Mouse (Mus musculus) testis, adult 2 months (tissue): ENCODE data around the gene H2-DMa. TPM values are rescaled to one million over a fixed set of nuclear protein-coding genes. Genes with fewer than 3 reads are reported as not detected.

ENCODE experiments used
- H3K27ac ChIP-seq: fragments of 200-500 bp; 2 replicates; pipeline ENCODE4 v1.5.1; 2012; ENCODE audit warnings: low read depth, low read length; ENCODE audit not compliant: control insufficient read depth, insufficient read depth
- H3K27me3 ChIP-seq: fragments of 200-500 bp; 2 replicates; pipeline ENCODE4 v1.6.1; 2012; ENCODE audit warnings: mild to moderate bottlenecking, low read length, moderate library complexity; ENCODE audit not compliant: control insufficient read depth, insufficient read depth
- H3K36me3 ChIP-seq: fragments of 200-500 bp; 2 replicates; pipeline ENCODE4 v1.6.1; 2012; ENCODE audit warnings: mild to moderate bottlenecking, low read length; ENCODE audit not compliant: control insufficient read depth, insufficient read depth
- H3K4me1 ChIP-seq: fragments of 200-500 bp; 2 replicates; pipeline ENCODE4 v1.6.1; 2012; ENCODE audit warnings: low read length; ENCODE audit not compliant: control insufficient read depth, insufficient read depth
- H3K4me3 ChIP-seq: fragments of 200-500 bp; 2 replicates; pipeline ENCODE4 v1.5.1; 2012; ENCODE audit warnings: low read depth, mild to moderate bottlenecking, low read length, moderate library complexity, mixed read lengths; ENCODE audit not compliant: control insufficient read depth
- CTCF ChIP-seq: fragments of 200-500 bp; IDR thresholded peaks from 2 replicates; pipeline ENCODE4 v1.5.1; 2012; ENCODE audit warnings: low read depth, mild to moderate bottlenecking, inconsistent platforms, low read length, moderate library complexity; ENCODE audit not compliant: control insufficient read depth, insufficient read depth, insufficient replicate concordance
- POLR2A ChIP-seq: fragments of 200-500 bp; IDR thresholded peaks from 2 replicates; pipeline ENCODE4 v1.6.1; 2012; ENCODE audit warnings: low read depth, mild to moderate bottlenecking, inconsistent platforms, low read length, moderate library complexity; ENCODE audit not compliant: control insufficient read depth
- polyA plus RNA-seq: library from polyadenylated mRNA; depleted of rRNA; stranded (reverse); fragments of >200 nt; gene quantifications from 2 replicates; pipeline ENCODE4 v1.2.3, GENCODE M21; 2012

Gene H2-DMa
- polyA plus RNA-seq, 1 experiment, result 33.8 TPM

DNA sequence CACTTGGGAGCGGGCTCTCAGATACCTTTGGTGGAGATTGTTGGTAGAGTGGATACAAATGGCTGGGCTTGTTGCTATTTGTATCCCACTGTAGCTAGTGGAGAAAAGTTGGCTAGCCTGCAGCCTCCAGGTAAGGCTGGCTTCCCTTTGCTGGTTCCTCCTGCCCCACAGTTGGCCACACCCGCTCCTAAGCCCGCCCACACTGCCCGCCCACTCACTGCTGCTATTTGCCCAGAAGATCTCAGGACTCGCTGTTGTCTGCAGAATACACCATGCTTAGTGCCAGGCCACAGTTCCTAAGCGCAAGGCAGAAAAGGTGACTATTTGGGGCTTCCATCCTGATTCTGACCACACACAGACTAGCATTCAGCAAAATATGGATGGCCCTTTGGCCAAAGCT, 8.1 kb downstream of the H2-DMa start:
- TF ChIP-seq CTCF (no peak), POLR2A (no peak)
- no peaks in the 10 kb centered on the region for H3K27me3 ChIP-seq
- H3K4me1 ChIP-seq, result peaks cover 18% of the 10 kb centered on the region
- H3K4me3 ChIP-seq, result no peak overlapping the region
- no peak overlapping the region for H3K27ac ChIP-seq
- H3K36me3 ChIP-seq, result no peaks in the 10 kb centered on the region

DNA sequence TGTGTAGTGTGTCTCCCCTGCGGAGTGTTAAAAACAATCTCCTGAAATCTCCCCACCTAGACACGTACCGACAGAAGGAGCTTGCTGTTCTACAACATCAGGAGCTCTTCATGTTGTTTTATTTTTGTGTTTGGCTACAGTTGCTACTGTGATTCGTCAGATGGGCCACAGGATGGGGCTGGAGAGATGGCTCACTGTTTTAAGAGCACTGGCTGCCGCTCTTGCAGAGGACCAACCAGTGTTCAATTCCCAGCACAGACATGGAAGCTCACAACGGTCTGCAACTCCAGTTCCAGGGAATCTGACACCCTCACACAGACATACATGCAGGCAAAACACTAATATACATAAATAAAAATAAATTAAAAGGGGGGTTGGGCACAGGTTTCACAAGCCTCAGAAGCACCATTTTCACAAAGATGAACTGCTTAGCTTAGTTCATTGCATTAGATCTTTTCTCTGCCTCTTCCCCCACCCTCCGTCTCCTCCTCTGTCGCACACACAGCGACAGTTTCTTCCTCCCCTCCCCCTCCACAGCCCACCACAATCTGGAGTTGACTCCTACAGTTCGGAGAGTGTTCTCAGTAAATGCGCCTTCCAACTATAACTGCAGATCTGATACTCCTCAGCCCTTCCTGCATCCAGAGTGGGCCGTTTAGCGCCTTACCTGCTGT, 9.1 kb downstream of the H2-DMa start:
- Histone ChIP-seq H3K27ac (no peak overlapping the region), H3K4me3 (no peak overlapping the region), H3K27me3 (no peaks in the 10 kb centered on the region), H3K4me1 (peaks cover 18% of the 10 kb centered on the region), H3K36me3 (no peaks in the 10 kb centered on the region)
- no peak for TF ChIP-seq CTCF
- no peak; the same call in 1 of the 2 replicates for TF ChIP-seq POLR2A

DNA sequence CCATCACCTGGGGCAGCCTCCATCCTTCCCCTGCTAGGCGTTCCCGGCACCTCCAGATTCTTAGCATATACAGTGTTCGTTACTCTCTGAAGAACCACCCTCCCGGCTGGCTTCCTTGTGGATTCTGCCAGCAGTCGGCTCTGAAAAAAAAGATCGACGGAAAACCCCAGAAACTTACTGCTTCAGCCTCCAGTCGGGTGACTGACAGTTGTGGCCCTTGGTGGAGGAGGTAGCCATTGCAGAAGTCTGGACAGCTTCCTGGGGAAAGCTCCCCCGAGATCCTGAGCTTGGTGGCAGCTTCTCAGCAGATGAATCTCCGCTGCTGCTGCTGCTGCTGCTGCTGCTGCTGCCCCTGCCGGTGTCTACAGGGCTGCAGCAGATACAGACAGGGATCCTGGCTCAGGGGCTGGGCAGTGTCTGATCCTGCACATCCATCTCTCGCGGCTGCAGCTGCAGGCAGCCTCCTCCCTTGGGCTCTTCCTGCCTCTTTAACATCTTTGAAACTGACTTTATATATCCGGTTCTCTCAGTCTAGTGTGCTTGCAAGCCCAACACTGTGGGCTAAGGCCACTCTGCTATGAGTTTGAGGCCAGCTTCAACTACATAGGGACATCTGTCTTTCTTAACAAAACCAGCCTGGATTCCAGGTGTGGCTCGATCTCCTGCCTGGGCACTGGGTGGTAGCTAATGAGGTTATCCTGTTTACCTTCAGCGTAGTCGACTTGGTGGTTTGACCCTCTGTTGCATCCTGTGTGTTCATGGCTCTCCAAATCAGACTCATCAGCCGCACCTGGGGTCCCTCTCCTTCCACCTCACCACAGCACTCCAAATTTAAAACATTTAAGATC, 9.8 kb downstream of the H2-DMa start:
- H3K4me1 ChIP-seq, result peaks cover 16% of the 10 kb centered on the region
- TF ChIP-seq POLR2A, result no peak
- TF ChIP-seq CTCF, result no peak
- H3K27ac ChIP-seq, result no peak overlapping the region
- H3K4me3 ChIP-seq, result no peak overlapping the region
- no peaks in the 10 kb centered on the region for H3K36me3 ChIP-seq
- H3K27me3 ChIP-seq, result no peaks in the 10 kb centered on the region

DNA sequence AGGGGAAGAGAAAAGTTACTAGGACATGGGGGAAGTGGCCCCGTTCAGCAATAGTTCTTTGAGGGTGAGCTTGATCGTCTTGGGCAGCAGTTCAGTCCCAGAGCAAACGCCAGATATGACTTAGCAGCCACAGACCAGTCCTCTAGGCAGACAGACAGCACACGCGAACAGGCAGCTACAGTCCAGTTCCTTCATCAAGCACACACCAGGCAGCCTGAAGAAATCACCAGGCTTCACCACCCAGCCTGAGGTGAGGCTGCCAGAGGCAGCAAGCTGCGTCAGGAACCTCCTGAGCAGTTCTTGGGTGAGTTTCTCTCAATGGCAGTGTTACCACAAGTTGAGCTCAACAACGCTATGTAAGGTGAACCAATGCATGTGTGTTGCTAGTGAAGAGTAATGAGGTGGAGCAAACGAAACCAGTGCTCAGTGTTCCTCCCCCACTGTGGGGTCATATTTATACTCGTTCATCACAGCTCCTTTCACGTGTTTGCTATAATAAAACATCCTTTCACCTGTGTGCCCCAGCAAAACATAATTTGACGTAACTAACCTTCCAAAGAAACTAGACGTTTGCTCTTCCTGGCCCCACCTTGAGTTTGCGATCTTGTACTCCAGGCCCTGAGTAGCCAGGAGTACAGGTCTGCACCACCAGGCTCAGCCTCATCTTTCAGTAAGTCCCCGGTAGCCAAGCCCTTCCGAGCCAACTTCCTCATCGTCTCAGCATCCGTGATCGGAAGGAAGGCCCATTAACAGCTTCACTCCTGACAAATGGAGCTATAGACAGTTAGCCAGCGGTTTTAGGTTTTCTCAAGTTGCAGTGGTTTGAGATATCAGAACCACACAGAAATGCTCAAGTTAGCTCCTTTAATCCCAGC, 11.0 kb downstream of the H2-DMa start:
- Histone ChIP-seq H3K27me3 (no peaks in the 10 kb centered on the region), H3K27ac (no peak overlapping the region), H3K36me3 (no peaks in the 10 kb centered on the region), H3K4me3 (no peak overlapping the region), H3K4me1 (peaks cover 16% of the 10 kb centered on the region)
- TF ChIP-seq CTCF (no peak), POLR2A (no peak)

DNA sequence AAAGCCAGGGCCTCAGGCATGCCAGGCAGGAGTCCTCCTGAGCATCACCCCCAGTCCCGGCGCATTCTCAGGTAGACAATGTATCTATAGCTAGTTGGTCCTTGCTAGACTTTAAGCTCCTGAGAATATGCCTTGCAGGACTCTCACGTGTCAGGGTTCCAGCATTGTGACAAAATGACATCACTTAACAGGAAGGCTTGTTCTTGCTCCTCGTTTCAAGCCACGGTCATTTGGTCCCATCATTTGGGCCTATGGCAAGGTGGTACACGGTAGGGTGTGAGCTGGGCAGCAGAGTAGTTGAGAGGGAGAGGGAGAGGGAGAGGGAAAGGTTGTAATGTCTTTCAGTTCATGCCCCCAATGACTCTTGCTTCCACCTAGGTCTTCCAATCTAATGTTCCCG, 12.6 kb downstream of the H2-DMa start:
- Histone ChIP-seq H3K36me3 (no peaks in the 10 kb centered on the region), H3K27me3 (no peaks in the 10 kb centered on the region), H3K27ac (no peak overlapping the region), H3K4me3 (no peak overlapping the region), H3K4me1 (peaks cover 15% of the 10 kb centered on the region)
- TF ChIP-seq POLR2A (no peak), CTCF (no peak)

DNA sequence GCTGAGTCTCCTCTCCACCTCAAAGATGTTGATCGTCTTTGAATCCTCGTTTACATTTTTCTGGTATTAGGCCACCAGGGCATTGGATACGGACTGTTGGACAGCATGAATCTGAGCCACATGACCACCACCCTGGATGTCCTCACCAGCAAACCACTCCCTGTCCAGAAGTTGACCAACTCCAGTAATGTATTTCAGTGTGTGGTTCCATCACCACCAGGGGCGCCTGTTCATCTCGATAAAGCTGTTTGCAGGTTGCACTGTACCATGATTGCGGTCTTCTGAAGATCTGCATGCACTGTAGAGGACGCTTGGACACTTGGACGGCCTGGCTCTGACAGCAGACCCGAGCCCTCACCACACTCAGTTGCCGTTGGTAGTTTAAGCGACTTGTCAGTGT, 13.9 kb downstream of the H2-DMa start:
- Histone ChIP-seq H3K27me3 (no peaks in the 10 kb centered on the region), H3K27ac (no peak overlapping the region), H3K4me1 (peaks cover 4% of the 10 kb centered on the region), H3K4me3 (no peak overlapping the region), H3K36me3 (no peaks in the 10 kb centered on the region)
- TF ChIP-seq POLR2A (no peak), CTCF (0 out of 2 replicates have a peak, but pooled peaks have one; percentile 8)

DNA sequence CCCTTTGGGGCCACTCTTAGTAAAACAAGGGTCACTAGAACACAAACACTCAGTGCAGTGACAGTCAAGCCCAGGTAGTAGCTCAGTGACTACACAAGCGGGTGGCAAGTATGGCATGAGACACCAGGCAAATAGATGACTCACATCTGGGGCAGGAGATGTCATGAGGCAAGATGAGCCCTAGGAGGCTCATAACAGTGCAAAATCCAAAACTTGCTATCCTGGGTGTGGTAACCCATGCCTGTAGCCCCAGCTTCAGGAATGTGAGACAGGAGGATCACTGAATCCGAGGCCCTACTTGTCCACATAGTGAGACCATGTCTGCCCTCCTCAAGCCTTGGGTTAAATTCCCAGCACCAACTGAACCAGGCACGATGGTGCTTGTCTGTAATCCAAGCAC, 15.1 kb downstream of the H2-DMa start:
- Histone ChIP-seq H3K36me3 (no peaks in the 10 kb centered on the region), H3K4me1 (peaks cover 5% of the 10 kb centered on the region), H3K27ac (no peak overlapping the region), H3K27me3 (no peaks in the 10 kb centered on the region), H3K4me3 (no peak overlapping the region)
- TF ChIP-seq CTCF (no peak), POLR2A (no peak)
